Mouse (Mus musculus): ENCODE data around the gene Olfr769. TPM values are rescaled to one million over a fixed set of nuclear protein-coding genes. Genes with fewer than 3 reads are reported as not detected.
"Not testable (repeated sequence)": the region's sequence is repeated elsewhere in the genome, so short reads cannot be mapped to it uniquely, and the experiment has no call there.

Olfr769 gene
- total RNA-seq (2015; ENCODE audit: low replicate concordance) (not detected in 2 replicates), total RNA-seq (2017; ENCODE audit: low replicate concordance) (not detected in 2 replicates)

DNA sequence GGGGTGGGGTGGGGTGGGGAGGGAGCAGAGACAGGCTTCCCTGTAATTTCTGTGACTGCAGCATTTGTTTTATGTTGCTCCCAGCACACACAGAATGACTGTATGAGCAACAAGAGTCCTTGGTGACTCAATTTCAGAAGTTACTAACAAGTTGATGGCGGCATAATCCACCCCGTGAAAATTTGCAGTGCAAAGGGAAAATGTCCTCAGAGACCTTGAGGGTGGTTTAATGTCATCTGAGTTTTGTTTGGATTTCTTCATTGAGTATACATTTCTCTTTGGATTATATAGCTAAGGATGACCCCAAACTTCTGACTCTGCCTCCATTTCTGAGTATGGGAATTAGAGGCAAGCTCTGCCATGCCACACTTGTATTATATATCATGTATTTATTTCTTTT lies at the start of gene Olfr769:
TSS of gene Olfr769 (minus strand) at position 101 of the 400 bp plus-strand sequence.
- ATAC-seq (replicated peaks; ENCODE audit: low FRiP score, poor library complexity, severe bottlenecking): no peak

- ATAC-seq (replicated peaks; ENCODE audit: low FRiP score, poor library complexity, severe bottlenecking): no peak
Measured at GRCm38 (mm10) chr10:129164651-129165050, 47.0 kb upstream of the Olfr769 start, which contains the start of gene Olfr771. Olfr771 (minus strand) TSS chr10:129164751.

DNA sequence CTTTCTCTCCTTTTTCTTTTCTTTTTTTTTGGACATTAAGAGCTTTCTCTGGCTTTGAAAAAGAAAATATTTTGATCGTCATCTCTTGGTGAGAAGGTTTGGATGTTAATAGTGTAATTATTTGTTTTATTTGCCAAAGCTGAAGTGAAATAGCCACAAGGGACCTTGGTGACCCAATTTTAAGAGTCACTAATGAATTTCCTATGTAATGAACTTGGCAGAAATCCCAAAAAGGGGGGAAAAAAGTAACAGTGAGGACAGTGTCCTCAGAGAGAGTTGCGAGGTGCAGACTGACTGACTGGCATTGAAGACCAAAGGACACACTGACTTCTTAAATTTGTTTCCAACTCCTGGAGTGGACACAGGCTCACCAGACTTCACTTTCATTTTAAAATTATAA lies 21.2 kb upstream of the Olfr769 start, which contains the start of gene Olfr770:
TSS of gene Olfr770 (minus strand) at position 101 of the 400 bp plus-strand sequence.
- no peak for ATAC-seq (replicated peaks; ENCODE audit: low FRiP score, poor library complexity, severe bottlenecking)

- no peak for ATAC-seq (replicated peaks; ENCODE audit: low FRiP score, poor library complexity, severe bottlenecking)
Measured at GRCm38 (mm10) chr10:129115146-129115545, 2.5 kb downstream of the Olfr769 start.

DNA sequence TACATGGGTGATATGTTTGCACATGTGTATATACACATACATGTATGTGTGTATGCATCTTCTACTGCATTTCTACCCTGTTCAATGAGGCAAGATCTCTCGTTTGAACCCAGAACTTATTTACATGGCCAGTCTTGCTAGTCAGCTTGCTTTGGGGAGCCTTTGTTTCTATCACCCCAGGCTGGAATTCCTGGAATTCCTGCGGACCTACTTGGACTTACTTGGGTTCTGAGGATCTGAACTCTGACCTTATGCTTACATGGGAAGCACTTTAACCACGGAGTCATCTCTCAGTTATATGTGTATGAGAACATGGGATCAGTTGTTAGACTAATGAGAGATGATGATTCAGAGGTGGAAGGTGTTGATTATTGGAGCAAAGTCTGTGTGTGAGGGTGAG lies 16.4 kb downstream of the Olfr769 start:
- ATAC-seq (replicated peaks; ENCODE audit: low FRiP score, poor library complexity, severe bottlenecking): no peak

GRCm38 (mm10) chr10:129099275-129099674 lies 18.4 kb downstream of the Olfr769 start, which contains the start of gene Olfr768:
Olfr768 (minus strand) TSS chr10:129099375.
- ATAC-seq (replicated peaks; ENCODE audit: low FRiP score, poor library complexity, severe bottlenecking): no peak

- not testable (repeated sequence) for ATAC-seq (replicated peaks; ENCODE audit: low FRiP score, poor library complexity, severe bottlenecking)
Measured at GRCm38 (mm10) chr10:129082810-129083209, 34.9 kb downstream of the Olfr769 start, which contains the start of gene Olfr767. Olfr767 (minus strand) TSS chr10:129082910.

GRCm38 (mm10) chr10:129068877-129069276 lies 48.8 kb downstream of the Olfr769 start, which contains the start of gene Olfr766-ps1:
Olfr766-ps1 (minus strand) TSS chr10:129068977.
- ATAC-seq (replicated peaks; ENCODE audit: low FRiP score, poor library complexity, severe bottlenecking): no peak

Other genes with a start within 250 kb of the Olfr769 start
- 0.36 TPM in 1 of 2 replicates, not detected in the other for gene Gdf11, start 226.1 kb downstream of the Olfr769 start, total RNA-seq (2015; ENCODE audit: low replicate concordance)
- not detected in 2 replicates for gene Gdf11, start 226.1 kb downstream of the Olfr769 start, total RNA-seq (2017; ENCODE audit: low replicate concordance)
- gene Cd63, start 216.9 kb downstream of the Olfr769 start, total RNA-seq (2015; ENCODE audit: low replicate concordance): 57.4 and 85.1 TPM in 2 replicates
- 17.7 and 28.4 TPM in 2 replicates for gene Cd63, start 216.9 kb downstream of the Olfr769 start, total RNA-seq (2017; ENCODE audit: low replicate concordance)
- gene Rdh5, start 195.0 kb downstream of the Olfr769 start, total RNA-seq (2015; ENCODE audit: low replicate concordance): 11.7 TPM in 1 of 2 replicates, not detected in the other
- 20.1 TPM in 1 of 2 replicates, not detected in the other for gene Rdh5, start 195.0 kb downstream of the Olfr769 start, total RNA-seq (2017; ENCODE audit: low replicate concordance)
- gene Bloc1s1, start 193.8 kb downstream of the Olfr769 start, total RNA-seq (2015; ENCODE audit: low replicate concordance): 49.0 and 51.2 TPM in 2 replicates
- gene Bloc1s1, start 193.8 kb downstream of the Olfr769 start, total RNA-seq (2017; ENCODE audit: low replicate concordance): 15.5 and 37.2 TPM in 2 replicates
- gene Itga7, start 184.0 kb downstream of the Olfr769 start, total RNA-seq (2015; ENCODE audit: low replicate concordance): not detected in 2 replicates
- not detected in 2 replicates for gene Itga7, start 184.0 kb downstream of the Olfr769 start, total RNA-seq (2017; ENCODE audit: low replicate concordance)
- not detected in 2 replicates for gene Mettl7b, start 156.9 kb downstream of the Olfr769 start, total RNA-seq (2015; ENCODE audit: low replicate concordance)
- not detected in 2 replicates for gene Mettl7b, start 156.9 kb downstream of the Olfr769 start, total RNA-seq (2017; ENCODE audit: low replicate concordance)
- gene Olfr9, start 128.4 kb downstream of the Olfr769 start, total RNA-seq (2015; ENCODE audit: low replicate concordance): not detected in 2 replicates
- not detected in 2 replicates for gene Olfr9, start 128.4 kb downstream of the Olfr769 start, total RNA-seq (2017; ENCODE audit: low replicate concordance)
- not detected in 2 replicates for gene Olfr763, start 107.1 kb downstream of the Olfr769 start, total RNA-seq (2015; ENCODE audit: low replicate concordance)
- not detected in 2 replicates for gene Olfr763, start 107.1 kb downstream of the Olfr769 start, total RNA-seq (2017; ENCODE audit: low replicate concordance)
- gene Olfr764-ps1, start 78.0 kb downstream of the Olfr769 start, total RNA-seq (2015; ENCODE audit: low replicate concordance): not detected in 2 replicates
- not detected in 2 replicates for gene Olfr764-ps1, start 78.0 kb downstream of the Olfr769 start, total RNA-seq (2017; ENCODE audit: low replicate concordance)
- gene Olfr765, start 67.9 kb downstream of the Olfr769 start, total RNA-seq (2015; ENCODE audit: low replicate concordance): not detected in 2 replicates
- gene Olfr765, start 67.9 kb downstream of the Olfr769 start, total RNA-seq (2017; ENCODE audit: low replicate concordance): not detected in 2 replicates
- not detected in 2 replicates for gene Olfr766-ps1, start 48.9 kb downstream of the Olfr769 start, total RNA-seq (2015; ENCODE audit: low replicate concordance)
- not detected in 2 replicates for gene Olfr766-ps1, start 48.9 kb downstream of the Olfr769 start, total RNA-seq (2017; ENCODE audit: low replicate concordance)
- gene Olfr767, start 35.0 kb downstream of the Olfr769 start, total RNA-seq (2015; ENCODE audit: low replicate concordance): not detected in 2 replicates
- gene Olfr767, start 35.0 kb downstream of the Olfr769 start, total RNA-seq (2017; ENCODE audit: low replicate concordance): not detected in 2 replicates
- not detected in 2 replicates for gene Olfr768, start 18.5 kb downstream of the Olfr769 start, total RNA-seq (2015; ENCODE audit: low replicate concordance)
- gene Olfr768, start 18.5 kb downstream of the Olfr769 start, total RNA-seq (2017; ENCODE audit: low replicate concordance): not detected in 2 replicates
- gene Olfr770, start 21.1 kb upstream of the Olfr769 start, total RNA-seq (2015; ENCODE audit: low replicate concordance): not detected in 2 replicates
- gene Olfr770, start 21.1 kb upstream of the Olfr769 start, total RNA-seq (2017; ENCODE audit: low replicate concordance): not detected in 2 replicates
- gene Olfr771, start 46.9 kb upstream of the Olfr769 start, total RNA-seq (2015; ENCODE audit: low replicate concordance): not detected in 2 replicates
- gene Olfr771, start 46.9 kb upstream of the Olfr769 start, total RNA-seq (2017; ENCODE audit: low replicate concordance): not detected in 2 replicates
- gene Olfr772, start 60.1 kb upstream of the Olfr769 start, total RNA-seq (2015; ENCODE audit: low replicate concordance): not detected in 2 replicates
- not detected in 2 replicates for gene Olfr772, start 60.1 kb upstream of the Olfr769 start, total RNA-seq (2017; ENCODE audit: low replicate concordance)
- gene Olfr773, start 69.6 kb upstream of the Olfr769 start, total RNA-seq (2015; ENCODE audit: low replicate concordance): not detected in 2 replicates
- gene Olfr773, start 69.6 kb upstream of the Olfr769 start, total RNA-seq (2017; ENCODE audit: low replicate concordance): not detected in 2 replicates
- not detected in 2 replicates for gene Olfr774, start 118.3 kb upstream of the Olfr769 start, total RNA-seq (2015; ENCODE audit: low replicate concordance)
- not detected in 2 replicates for gene Olfr774, start 118.3 kb upstream of the Olfr769 start, total RNA-seq (2017; ENCODE audit: low replicate concordance)
- not detected in 2 replicates for gene Olfr775, start 130.6 kb upstream of the Olfr769 start, total RNA-seq (2015; ENCODE audit: low replicate concordance)
- gene Olfr775, start 130.6 kb upstream of the Olfr769 start, total RNA-seq (2017; ENCODE audit: low replicate concordance): not detected in 2 replicates
- not detected in 2 replicates for gene Olfr776, start 141.3 kb upstream of the Olfr769 start, total RNA-seq (2015; ENCODE audit: low replicate concordance)
- not detected in 2 replicates for gene Olfr776, start 141.3 kb upstream of the Olfr769 start, total RNA-seq (2017; ENCODE audit: low replicate concordance)
- gene Olfr777, start 153.6 kb upstream of the Olfr769 start, total RNA-seq (2015; ENCODE audit: low replicate concordance): not detected in 2 replicates
- gene Olfr777, start 153.6 kb upstream of the Olfr769 start, total RNA-seq (2017; ENCODE audit: low replicate concordance): not detected in 2 replicates
- not detected in 2 replicates for gene Olfr780, start 200.3 kb upstream of the Olfr769 start, total RNA-seq (2015; ENCODE audit: low replicate concordance)
- gene Olfr780, start 200.3 kb upstream of the Olfr769 start, total RNA-seq (2017; ENCODE audit: low replicate concordance): not detected in 2 replicates
- not detected in 2 replicates for gene Olfr781, start 211.0 kb upstream of the Olfr769 start, total RNA-seq (2015; ENCODE audit: low replicate concordance)
- gene Olfr781, start 211.0 kb upstream of the Olfr769 start, total RNA-seq (2017; ENCODE audit: low replicate concordance): not detected in 2 replicates
- not detected in 2 replicates for gene Olfr782, start 231.0 kb upstream of the Olfr769 start, total RNA-seq (2015; ENCODE audit: low replicate concordance)
- not detected in 2 replicates for gene Olfr782, start 231.0 kb upstream of the Olfr769 start, total RNA-seq (2017; ENCODE audit: low replicate concordance)

All from erythroid progenitor cell, adult 5-6 weeks (primary cell).